Comparison of ENCODE assay signal across 10 mouse cellular contexts in the genomic region with DNA sequence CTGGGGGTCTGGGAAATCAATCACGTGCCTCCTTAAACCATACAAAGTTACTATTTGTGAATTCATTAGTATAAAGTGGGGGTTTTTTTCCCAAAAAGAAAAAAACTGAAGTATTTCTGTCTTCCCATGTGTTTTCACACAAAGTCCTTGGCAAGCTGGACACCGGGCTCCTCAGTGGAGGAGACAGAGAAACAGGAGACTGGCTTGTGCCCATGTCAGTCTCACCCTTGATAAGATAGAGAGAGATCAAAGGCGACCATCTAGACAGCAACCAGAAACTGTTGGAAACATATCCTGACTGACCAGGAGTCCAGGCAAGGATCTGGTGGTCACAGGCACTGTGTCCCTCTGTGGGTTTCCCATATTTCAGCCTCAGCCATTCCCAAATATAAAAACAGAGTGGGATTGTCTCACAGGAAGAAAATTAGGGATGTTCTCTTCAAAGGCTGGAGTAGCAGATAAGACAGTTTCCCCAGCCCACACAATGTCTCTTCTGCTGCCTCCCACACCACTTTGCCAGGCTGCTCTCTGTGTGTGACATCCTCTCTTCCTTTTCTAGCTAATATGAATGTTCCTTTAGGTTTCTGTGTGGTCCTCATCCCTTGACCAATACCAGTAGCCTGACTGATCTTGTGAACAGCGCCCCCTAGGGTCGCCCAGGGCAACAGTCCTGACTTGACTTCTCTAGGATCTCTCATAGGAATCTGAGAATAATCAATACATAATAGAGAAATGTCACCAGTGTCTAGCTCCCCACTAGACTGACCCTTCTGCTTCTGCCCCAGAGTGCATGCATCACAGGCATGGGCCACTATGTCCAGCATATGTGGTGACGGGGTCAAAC. TPM values are rescaled to one million over a fixed set of nuclear protein-coding genes. Genes with fewer than 3 reads are reported as not detected.
DNase-seq lines count a peak whose midpoint lies in the region; ATAC-seq and TF ChIP-seq lines count a peak whose summit lies in the region.
"Had no signal": no experiment of that assay in that cellular context is flagged by ENCODE, and none has a peak within 500 bp of the region (broad histone marks: within the 10 kb centered on the region; RNA-seq: fewer than 3 reads in every experiment).

No protein-coding gene starts in this region.

- ATAC-seq in G1E (ENCODE audit: extremely low read depth, insufficient number of reproducible peaks, low FRiP score, poor library complexity, severe bottlenecking): no peak
- no peak for ATAC-seq in megakaryocyte-erythroid progenitor cell, adult 5-6 weeks (replicated peaks; ENCODE audit: low FRiP score, low TSS enrichment, poor library complexity, severe bottlenecking)

- peak in 1 of 2 experiments; percentile 18 for DNase-seq in left cerebral cortex, adult 2 months (ENCODE audit: extremely low spot score in 1 of 2, low spot score in 2 of 2)
- DNase-seq in left cerebral cortex, postnatal 10 days (ENCODE audit: extremely low spot score in 1 of 2, low spot score in 2 of 2): no peak
- peak; percentile 7 for DNase-seq in G1E (ENCODE audit: low spot score)
- DNase-seq in lung, postnatal 14 days: peak; percentile 20
- no peak for DNase-seq in forebrain, embryonic 10.5 days (ENCODE audit: extremely low spot score, low spot score)

- H3K4me3 ChIP-seq in left cerebral cortex, adult 2 months: no peak overlapping the region
- H3K4me3 ChIP-seq in G1E (ENCODE audit: low read depth, low read length): no peak overlapping the region
- H3K4me3 ChIP-seq in cortical plate, adult 2 months (ENCODE audit: insufficient read depth, low read length): no peak overlapping the region
- H3K4me3 ChIP-seq in forebrain, embryonic 10.5 days: no peak overlapping the region

- H3K9me3 ChIP-seq in G1E (replicated peaks): no peaks in the 10 kb centered on the region
- no peaks in the 10 kb centered on the region for H3K9me3 ChIP-seq in forebrain, embryonic 10.5 days

- peaks cover 25% of the 10 kb centered on the region for H3K27me3 ChIP-seq in G1E (ENCODE audit: insufficient read depth, low read length)
- H3K27me3 ChIP-seq in forebrain, embryonic 10.5 days (ENCODE audit: poor library complexity, severe bottlenecking): peaks cover 31% of the 10 kb centered on the region

- H3K27ac ChIP-seq in left cerebral cortex, adult 2 months: no peak overlapping the region
- no peak overlapping the region for H3K27ac ChIP-seq in cortical plate, adult 2 months (ENCODE audit: insufficient read depth, low read length)
- no peak overlapping the region for H3K27ac ChIP-seq in forebrain, embryonic 10.5 days

- no peaks in the 10 kb centered on the region for H3K4me1 ChIP-seq in G1E (ENCODE audit: insufficient read depth, low read depth, low read length)
- peaks cover 2% of the 10 kb centered on the region; the same call in 1 of the 2 replicates for H3K4me1 ChIP-seq in cortical plate, adult 2 months (ENCODE audit: control insufficient read depth, insufficient read depth, low read length)
- peaks cover 18% of the 10 kb centered on the region for H3K4me1 ChIP-seq in forebrain, embryonic 10.5 days

- H3K36me3 ChIP-seq in G1E (replicated peaks): no peaks in the 10 kb centered on the region
- no peaks in the 10 kb centered on the region for H3K36me3 ChIP-seq in forebrain, embryonic 10.5 days (replicated peaks)

- whole genome bisulfite sequencing in forebrain, embryonic 10.5 days: 59% methylated on average over 6 of the region's 6 CpGs

- TF ChIP-seq CTCF in left cerebral cortex, adult 2 months (IDR thresholded peaks at IDR 0.05): peak; percentile 47
- TF ChIP-seq CTCF in G1E (IDR thresholded peaks at IDR 0.05; ENCODE audit: low read depth, low read length): peak; percentile 34
- 0 out of 2 replicates have a peak, but pooled peaks have one; percentile 15 for TF ChIP-seq CTCF in cortical plate, adult 2 months (IDR thresholded peaks at IDR 0.05; ENCODE audit: extremely low read depth, insufficient read depth, low read length)

- no peak for TF ChIP-seq POLR2A in cortical plate, adult 2 months (IDR thresholded peaks at IDR 0.05; ENCODE audit: extremely low read depth, insufficient read depth, low read length)

- intact Hi-C loops in left cerebral cortex, adult 2 months (cut with DNase I): loop anchor here (5.0 kb wide), 1 partner anchor 93 kb away; no protein-coding TSS in a partner anchor
- intact Hi-C loops in left cerebral cortex, postnatal 10 days (cut with DNase I): no loop called here

RNA-seq across cellular contexts. Expression of gene Tmem174, which starts 3.3 kb away (rescaled TPM):
- total RNA-seq in left cerebral cortex, adult 2 months (2021): under 1 TPM in 1 of 2 experiments, not detected in 1; 0.14 TPM
- not detected for total RNA-seq in left cerebral cortex, postnatal 10 days (2021)
- total RNA-seq in G1E (2014; fragmentation: Nextera tagmentation) (not detected in 2 replicates), G1E (2017) (0.12 and 0.16 TPM in 2 replicates)
- not detected in 2 replicates for polyA plus RNA-seq in G1E (2012)
- polyA plus RNA-seq in cortical plate, adult 2 months (2012; rRNA removed): 0.19 and 0.25 TPM in 2 replicates
- total RNA-seq in megakaryocyte-erythroid progenitor cell, adult 5-6 weeks (2014; fragmentation: Nextera tagmentation): not detected in 2 replicates
- not detected in 2 replicates for total RNA-seq in megakaryocyte-erythroid progenitor cell, adult 5-6 weeks (2017)
- not detected in 2 replicates for polyA plus RNA-seq in forebrain, embryonic 10.5 days (2016; fragmentation: Nextera tagmentation; extraction: Ambion mirVana)
- total RNA-seq: gastrocnemius, postnatal 4 days; layer of hippocampus, postnatal 25 days had no signal
- polyA plus RNA-seq: stomach, embryonic 16.5 days had no signal

Comparison
In these comparisons a context has a peak if more than half of its experiments do, and no peak if none do; other contexts are left out.
1. DNase-seq: peak in G1E (single experiment) and lung, postnatal 14 days (single experiment); none in left cerebral cortex, postnatal 10 days (0 of 2) and forebrain, embryonic 10.5 days (single experiment).
2. Peak in every context shown above with its lines, with median percentiles within 50 percentile points of each other: CTCF ChIP-seq.